Mouse (Mus musculus) left cerebral cortex, adult 6 months (tissue): ENCODE measurements around the gene Gpatch8. TPM values are rescaled to one million over a fixed set of nuclear protein-coding genes. Genes with fewer than 3 reads are reported as not detected.

Source experiments
- long read RNA-seq, 2 experiments: library from polyadenylated mRNA; unstranded; transcript quantifications; one replicate each; pipeline ENCODE4 v2.0.0; 2019 to 2020
- polyA plus RNA-seq: library from polyadenylated mRNA; unstranded; fragments of <200 nt; fragmentation: Nextera tagmentation; gene quantifications from 2 replicates; pipeline ENCODE4 v1.2.3, GENCODE M21; 2021

Gene Gpatch8
- polyA plus RNA-seq = 17.7 and 24.4 TPM in 2 replicates
- long read RNA-seq, experiment 1, full-length matches to known transcripts = 59 of 95 reads
- long read RNA-seq, experiment 1, partial matches to known transcripts = 0 of 95 reads
- long read RNA-seq, experiment 1, other reads (novel, unspliced or antisense) = 36 of 95 reads
- long read RNA-seq, experiment 2, full-length matches to known transcripts = 15 of 43 reads
- long read RNA-seq, experiment 2, partial matches to known transcripts = 14 of 43 reads
- long read RNA-seq, experiment 2, other reads (novel, unspliced or antisense) = 14 of 43 reads

GRCm38 (mm10) chr11:102556031-102556715, at the start of gene Gpatch8:
Gene Gpatch8, minus strand, starts transcription at chr11:102556392.

DNA sequence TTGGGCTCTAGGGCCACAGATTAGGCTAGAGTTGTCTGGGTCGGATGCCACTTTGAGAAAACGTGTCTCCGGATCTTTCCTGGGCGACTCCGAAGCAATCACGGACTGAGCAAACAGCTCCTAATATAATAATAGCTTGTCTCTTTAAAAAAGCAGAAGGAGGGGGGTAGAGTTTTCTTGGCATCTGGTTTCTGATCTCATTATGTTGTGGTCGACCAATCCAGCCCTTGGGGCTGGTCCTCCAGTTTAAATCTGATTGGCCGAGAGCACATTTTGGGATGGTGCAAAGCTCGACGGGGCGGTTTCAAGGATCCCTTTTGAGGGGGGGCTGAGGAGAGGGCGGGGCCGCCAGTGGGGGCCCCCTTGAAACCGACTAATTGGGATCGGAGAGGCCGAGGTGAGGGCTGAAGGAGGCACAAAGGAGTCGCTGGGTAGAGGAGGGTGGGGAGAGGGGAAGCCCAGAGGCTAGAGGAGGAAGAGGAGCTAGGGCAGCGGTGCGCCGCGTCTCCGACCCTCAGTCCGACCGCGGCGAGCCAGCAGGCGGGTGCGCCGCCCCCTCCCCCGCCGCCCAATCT, 47.9 kb upstream of the Gpatch8 start, which contains the start of gene Fzd2:
Gene Fzd2, plus strand, starts transcription at position 387 of the 575 bp plus-strand sequence.

GRCm38 (mm10) chr11:102579165-102580033, 23.2 kb upstream of the Gpatch8 start, which contains the start of gene Gm11627:
Gene Gm11627, minus strand, starts transcription at chr11:102579461.

DNA sequence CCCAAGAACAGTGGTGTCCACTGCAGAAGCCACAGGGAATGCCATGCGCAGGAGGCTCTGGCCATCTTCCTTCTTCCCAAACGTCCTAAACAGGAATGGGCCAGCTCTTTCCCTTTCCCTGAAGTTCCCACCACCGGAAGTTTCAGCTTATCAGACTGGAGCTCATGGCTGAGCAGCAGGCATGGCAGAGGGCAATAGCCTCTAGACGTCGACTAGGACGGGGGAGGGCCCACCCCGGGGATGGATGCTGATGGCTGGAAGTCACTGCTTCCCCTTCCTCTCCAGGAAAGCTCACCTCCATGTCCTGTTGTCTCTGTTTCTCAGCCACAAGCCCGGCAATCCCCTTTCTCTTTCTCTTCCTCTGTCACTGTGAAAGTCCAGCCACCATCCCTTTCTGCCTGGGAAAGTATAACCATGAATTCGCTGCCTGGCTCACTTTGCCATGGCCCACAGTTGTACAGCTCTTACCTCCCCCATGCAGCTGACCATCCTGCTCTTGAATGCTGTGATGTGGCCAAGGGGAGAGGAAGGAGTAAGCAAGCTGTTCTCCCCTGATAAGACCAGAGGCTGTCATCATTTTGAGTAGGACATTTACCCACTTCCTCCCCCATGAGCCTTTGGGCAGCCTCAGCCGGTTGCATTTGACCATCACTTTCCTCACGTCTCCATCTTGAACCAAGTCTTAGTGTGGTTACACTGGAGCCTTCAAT, 86.4 kb downstream of the Gpatch8 start, which contains the start of gene Itga2b:
Gene Itga2b, minus strand, starts transcription at position 475 of the 710 bp plus-strand sequence.

DNA sequence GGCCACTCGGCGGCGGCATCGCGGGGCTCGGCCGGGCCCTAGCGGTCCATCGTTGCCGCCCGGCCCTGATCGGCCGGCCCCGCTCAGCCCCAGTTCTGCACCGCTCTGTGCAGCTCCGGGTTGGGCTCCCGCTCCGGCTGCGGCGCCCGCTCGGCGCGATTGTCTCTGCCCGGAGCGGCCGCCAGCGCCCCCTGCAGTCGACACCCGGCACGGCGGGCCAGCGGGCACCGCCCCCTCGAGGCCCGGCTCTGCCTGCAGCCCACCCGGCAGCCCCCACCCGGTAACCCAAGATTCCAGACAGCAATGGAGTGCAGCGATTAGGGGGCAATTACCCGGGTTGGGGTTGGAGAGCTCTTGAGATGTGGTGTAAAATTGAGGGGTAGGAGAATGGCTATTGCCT, 108.7 kb downstream of the Gpatch8 start, which contains the start of gene Fam171a2:
Gene Fam171a2, minus strand, starts transcription at position 186 of the 400 bp plus-strand sequence.

DNA sequence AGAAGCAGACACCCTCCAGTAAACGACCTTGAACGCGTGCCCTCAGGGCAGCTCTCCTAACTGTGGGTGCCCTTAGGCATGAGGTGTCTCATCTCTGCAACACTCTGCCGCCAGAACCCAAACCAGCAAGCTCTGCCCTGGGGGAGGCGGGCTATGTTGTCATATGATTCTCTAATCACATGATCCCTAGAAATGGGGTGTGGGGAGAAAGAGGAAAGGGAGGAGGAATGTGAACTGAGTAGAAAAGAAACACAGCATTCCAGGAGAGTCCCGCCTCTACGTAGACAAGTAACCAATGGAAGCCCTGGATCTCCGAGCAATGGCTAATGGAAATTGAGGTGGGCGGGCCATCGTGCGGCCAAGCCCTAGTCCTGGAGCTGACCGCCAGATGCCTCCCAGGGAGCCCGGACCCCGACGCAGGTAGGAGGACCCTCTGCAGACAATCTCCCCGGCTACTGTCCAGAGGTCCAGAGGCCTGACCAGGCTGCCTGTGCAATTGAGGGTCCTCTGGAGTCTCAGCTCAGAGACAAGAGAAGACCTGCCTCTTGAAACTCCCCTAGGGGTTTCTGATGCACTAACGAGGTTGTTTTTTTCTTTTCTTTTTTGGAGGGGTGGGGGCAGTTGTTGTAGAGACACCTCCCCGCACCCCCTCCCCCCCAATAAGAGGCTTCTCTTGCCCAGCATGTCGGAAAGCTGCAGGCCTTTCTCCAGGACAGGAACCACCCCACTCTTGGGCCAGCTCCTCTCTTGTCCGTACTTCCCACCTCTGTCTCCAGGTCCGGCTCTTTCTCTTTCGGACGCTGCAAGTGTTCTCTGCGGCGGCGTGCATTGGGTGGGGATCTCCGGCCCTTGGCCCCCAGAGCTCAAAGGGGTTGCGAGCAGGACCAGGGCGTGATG, 125.8 kb downstream of the Gpatch8 start, which contains the start of gene Grn:
Gene Grn, plus strand, starts transcription at position 195 of the 897 bp plus-strand sequence.

Other genes starting within 250 kb of the Gpatch8 start
- gene Ubtf, start 236.7 kb downstream of the Gpatch8 start, polyA plus RNA-seq = 42.1 and 43.3 TPM in 2 replicates
- gene Slc4a1, start 190.2 kb downstream of the Gpatch8 start, polyA plus RNA-seq = not detected in 2 replicates
- 53.3 and 211 TPM in 2 replicates for gene Rundc3a, start 163.0 kb downstream of the Gpatch8 start, polyA plus RNA-seq
- 94.9 and 175 TPM in 2 replicates for gene Slc25a39, start 148.4 kb downstream of the Gpatch8 start, polyA plus RNA-seq
- 38.6 and 40.3 TPM in 2 replicates for gene Grn, start 126.1 kb downstream of the Gpatch8 start, polyA plus RNA-seq
- gene Fam171a2, start 108.7 kb downstream of the Gpatch8 start, polyA plus RNA-seq = 0.67 and 7.7 TPM in 2 replicates
- 4.4 and 5.7 TPM in 2 replicates for gene Itga2b, start 86.3 kb downstream of the Gpatch8 start, polyA plus RNA-seq
- gene Gm11627, start 23.1 kb upstream of the Gpatch8 start, polyA plus RNA-seq = 10.6 and 13.2 TPM in 2 replicates
- gene Fzd2, start 48.0 kb upstream of the Gpatch8 start, polyA plus RNA-seq = 1.3 and 1.8 TPM in 2 replicates
- gene Meioc, start 107.3 kb upstream of the Gpatch8 start, polyA plus RNA-seq = 0.05 and 0.07 TPM in 2 replicates
- gene Ccdc43, start 141.4 kb upstream of the Gpatch8 start, polyA plus RNA-seq = 31.4 and 33.9 TPM in 2 replicates
- 17.7 and 20.0 TPM in 2 replicates for gene Adam11, start 205.0 kb upstream of the Gpatch8 start, polyA plus RNA-seq